Mouse (Mus musculus) hindbrain, embryonic 13.5 days (tissue): ENCODE measurements around the gene Hpca. TPM values are rescaled to one million over a fixed set of nuclear protein-coding genes. Genes with fewer than 3 reads are reported as not detected.

Experiments used
- ATAC-seq: fragments of 200-750 bp; cut with Nextera tagmentation; 2 replicates; pipeline ENCODE4 v1.8.0; 2017; ENCODE audit warnings: moderate TSS enrichment; ENCODE audit not compliant: low FRiP score
- H3K27ac ChIP-seq: fragments of 300-500 bp; sonication (generic); 2 replicates; pipeline ENCODE4 v1.5.1; 2015; ENCODE audit warnings: inconsistent platforms, mild to moderate bottlenecking, moderate library complexity
- H3K27me3 ChIP-seq: fragments of 300-500 bp; sonication (generic); 2 replicates; pipeline ENCODE4 v1.6.1; 2015; ENCODE audit warnings: mild to moderate bottlenecking, inconsistent platforms
- H3K36me3 ChIP-seq: fragments of 300-500 bp; sonication (generic); 2 replicates; pipeline ENCODE4 v1.6.1; 2015; ENCODE audit warnings: mild to moderate bottlenecking, inconsistent platforms
- H3K4me1 ChIP-seq: fragments of 300-500 bp; sonication (generic); replicated peaks from 2 replicates; pipeline ENCODE4 v1.6.1; 2015; ENCODE audit warnings: inconsistent platforms
- H3K4me2 ChIP-seq: fragments of 300-500 bp; sonication (generic); 2 replicates; pipeline ENCODE4 v1.6.1; 2015; ENCODE audit warnings: inconsistent platforms, mild to moderate bottlenecking, moderate library complexity
- H3K4me3 ChIP-seq: fragments of 300-500 bp; sonication (generic); 2 replicates; pipeline ENCODE4 v1.5.1; 2015; ENCODE audit warnings: mild to moderate bottlenecking, inconsistent platforms
- H3K9ac ChIP-seq: fragments of 300-500 bp; sonication (generic); 2 replicates; pipeline ENCODE4 v1.6.1; 2015; ENCODE audit warnings: mild to moderate bottlenecking, inconsistent platforms
- H3K9me3 ChIP-seq: fragments of 300-500 bp; sonication (generic); 2 replicates; pipeline ENCODE4 v1.6.1; 2016; ENCODE audit warnings: inconsistent platforms
- WGBS: fragments of 180-500 bp; shearing (Covaris S2); methylation state at CpG from one replicate; pipeline ENCODE4 v1.1.7; 2015; 5-methylcytosine and 5-hydroxymethylcytosine counted together
- polyA plus RNA-seq: library from polyadenylated mRNA; unstranded; fragments of >200 nt; fragmentation: Nextera tagmentation; extraction: Ambion mirVana; gene quantifications from 2 replicates; pipeline ENCODE4 v1.2.1, GENCODE M21; 2015

Gene Hpca
- polyA plus RNA-seq, 1 experiment from 2014 or later, result 36.3 TPM

- Histone ChIP-seq H3K27ac (no peak overlapping the region), H3K4me1 (peaks cover 17% of the 10 kb centered on the region), H3K36me3 (no peaks in the 10 kb centered on the region), H3K4me2 (no peak overlapping the region), H3K27me3 (no peaks in the 10 kb centered on the region), H3K9me3 (no peaks in the 10 kb centered on the region), H3K9ac (no peak overlapping the region), H3K4me3 (no peak overlapping the region)
- no peak for ATAC-seq
Observed at GRCm38 (mm10) chr4:129065688-129066236, 56.1 kb downstream of the Hpca start.

- H3K9ac ChIP-seq, result no peak overlapping the region
- H3K4me3 ChIP-seq, result no peak overlapping the region
- WGBS, result 90% methylated on average over 3 of the region's 3 CpGs
- no peak for ATAC-seq
- H3K27me3 ChIP-seq, result no peaks in the 10 kb centered on the region
- H3K4me2 ChIP-seq, result no peak overlapping the region
- no peaks in the 10 kb centered on the region for H3K9me3 ChIP-seq
- no peak overlapping the region for H3K27ac ChIP-seq
- no peaks in the 10 kb centered on the region for H3K36me3 ChIP-seq
- H3K4me1 ChIP-seq, result peaks cover 32% of the 10 kb centered on the region
Observed at GRCm38 (mm10) chr4:129062281-129063075, 59.4 kb downstream of the Hpca start.

Other genes with a start within 250 kb of the Hpca start
- 19.2 and 20.0 TPM in 2 replicates for gene Trim62, start 238.5 kb downstream of the Hpca start, polyA plus RNA-seq
- gene Azin2, start 159.6 kb downstream of the Hpca start, polyA plus RNA-seq, result 18.4 and 19.9 TPM in 2 replicates
- 90.4 and 92.7 TPM in 2 replicates for gene Ak2, start 130.1 kb downstream of the Hpca start, polyA plus RNA-seq
- gene Rnf19b, start 63.8 kb downstream of the Hpca start, polyA plus RNA-seq, result 25.1 and 25.3 TPM in 2 replicates
- not detected in 2 replicates for gene Tmem54, start 16.5 kb downstream of the Hpca start, polyA plus RNA-seq
- 5.4 and 6.5 TPM in 2 replicates for gene Fndc5, start 15.0 kb upstream of the Hpca start, polyA plus RNA-seq
- gene S100pbp, start 67.7 kb upstream of the Hpca start, polyA plus RNA-seq, result 17.6 and 18.0 TPM in 2 replicates
- gene Yars, start 67.7 kb upstream of the Hpca start, polyA plus RNA-seq, result 104 and 106 TPM in 2 replicates
- gene C77080, start 139.4 kb upstream of the Hpca start, polyA plus RNA-seq, result 5.3 and 5.4 TPM in 2 replicates
- 1.1 and 1.4 TPM in 2 replicates for gene Sync, start 165.6 kb upstream of the Hpca start, polyA plus RNA-seq
- gene Rbbp4, start 213.3 kb upstream of the Hpca start, polyA plus RNA-seq, result 366 and 373 TPM in 2 replicates
- gene Zbtb8os, start 213.7 kb upstream of the Hpca start, polyA plus RNA-seq, result 26.8 and 28.8 TPM in 2 replicates